Mouse (Mus musculus): ENCODE results near the gene Mettl3.
"Not testable (repeated sequence)": the region's sequence is repeated elsewhere in the genome, so short reads cannot be mapped to it uniquely, and the experiment has no call there.

Gene Mettl3

GRCm38 (mm10) chr14:52304644-52305271 is at the start of gene Mettl3:
Gene Mettl3 (minus strand): TSS chr14:52305128.
- peak; percentile 92 to 94 for DNase-seq

GRCm38 (mm10) chr14:52339512-52339852 is 34.6 kb upstream of the Mettl3 start:
- DNase-seq, result no peak

- peak in 1 of 2 experiments; percentile 52 for DNase-seq
These were observed 34.0 kb upstream of the Mettl3 start for GRCm38 (mm10) chr14:52338751-52339511.

GRCm38 (mm10) chr14:52332171-52332570 is 27.2 kb upstream of the Mettl3 start:
- DNase-seq, result no peak

GRCm38 (mm10) chr14:52331069-52331750 is 26.3 kb upstream of the Mettl3 start:
- no peak for DNase-seq

GRCm38 (mm10) chr14:52327910-52328812 is 23.2 kb upstream of the Mettl3 start, which contains the start of gene Sall2:
Gene Sall2 (minus strand): TSS chr14:52328762.
- DNase-seq, result no peak

- DNase-seq, result no peak
These were observed 22.5 kb upstream of the Mettl3 start for GRCm38 (mm10) chr14:52327375-52327901.

GRCm38 (mm10) chr14:52325890-52326289 is 21.0 kb upstream of the Mettl3 start:
- DNase-seq, result no peak

GRCm38 (mm10) chr14:52319361-52319760 is 14.4 kb upstream of the Mettl3 start:
- DNase-seq, result no peak

GRCm38 (mm10) chr14:52316441-52317225 is 11.7 kb upstream of the Mettl3 start:
- DNase-seq, result peak in 1 of 2 experiments; percentile 3

GRCm38 (mm10) chr14:52315792-52316440 is 11.0 kb upstream of the Mettl3 start:
- DNase-seq, result peak; percentile 56 to 68

GRCm38 (mm10) chr14:52315283-52315780 is 10.4 kb upstream of the Mettl3 start:
- no peak for DNase-seq

- DNase-seq, result peak in 1 of 2 experiments; percentile 6
These were observed 9.9 kb upstream of the Mettl3 start for GRCm38 (mm10) chr14:52314808-52315150.

- DNase-seq, result no peak
These were observed 9.2 kb upstream of the Mettl3 start for GRCm38 (mm10) chr14:52313931-52314807.

- DNase-seq, result no peak
These were observed 6.0 kb upstream of the Mettl3 start for GRCm38 (mm10) chr14:52310906-52311305.

GRCm38 (mm10) chr14:52310343-52310742 is 5.4 kb upstream of the Mettl3 start:
- not testable (repeated sequence) for DNase-seq

- no peak for DNase-seq
These were observed 1.2 kb upstream of the Mettl3 start for GRCm38 (mm10) chr14:52306100-52306499.

- DNase-seq, result not testable (repeated sequence)
These were observed 1.4 kb downstream of the Mettl3 start for GRCm38 (mm10) chr14:52303517-52303916.

GRCm38 (mm10) chr14:52295558-52296264 is 9.2 kb downstream of the Mettl3 start:
- no peak for DNase-seq
